Mouse (Mus musculus): Measurements from ENCODE around the gene Afg1l. TPM values are rescaled to one million over a fixed set of nuclear protein-coding genes. Genes with fewer than 3 reads are reported as not detected.

Gene Afg1l
- polyA plus RNA-seq, 1 experiment = 2.6 TPM

- Histone ChIP-seq H3K4me1 (ENCODE audit: control insufficient read depth, insufficient read depth, insufficient read length, low read length) (no peaks in the 10 kb centered on the region), H3K27me3 (ENCODE audit: control insufficient read depth, insufficient read depth, low read length) (no peaks in the 10 kb centered on the region), H3K36me3 (ENCODE audit: control insufficient read depth, insufficient read depth, low read length) (no peaks in the 10 kb centered on the region), H3K4me3 (ENCODE audit: low read depth, low read length) (no peak overlapping the region), H3K27ac (ENCODE audit: insufficient read depth, low read depth, low read length) (peak overlapping the region; percentile 92)
- 89% methylated on average over 8 of the region's 8 CpGs for WGBS
- TF ChIP-seq CTCF (IDR thresholded peaks at IDR 0.05; ENCODE audit: extremely low read depth, insufficient read length, insufficient replicate concordance, low read depth, low read length) (no peak), POLR2A (IDR thresholded peaks at IDR 0.05; ENCODE audit: low read depth, low read length) (no peak)
Observed at GRCm38 (mm10) chr10:42500611-42501010, 22.2 kb upstream of the Afg1l start.

- Histone ChIP-seq H3K36me3 (ENCODE audit: control insufficient read depth, insufficient read depth, low read length) (no peaks in the 10 kb centered on the region), H3K27ac (ENCODE audit: insufficient read depth, low read depth, low read length) (no peak overlapping the region), H3K4me3 (ENCODE audit: low read depth, low read length) (no peak overlapping the region), H3K27me3 (ENCODE audit: control insufficient read depth, insufficient read depth, low read length) (no peaks in the 10 kb centered on the region), H3K4me1 (ENCODE audit: control insufficient read depth, insufficient read depth, insufficient read length, low read length) (peaks cover 14% of the 10 kb centered on the region; the same call in 1 of the 2 replicates)
- WGBS = 24% methylated on average over 4 of the region's 4 CpGs
- no peak for TF ChIP-seq CTCF (IDR thresholded peaks at IDR 0.05; ENCODE audit: extremely low read depth, insufficient read length, insufficient replicate concordance, low read depth, low read length)
- no peak for TF ChIP-seq POLR2A (IDR thresholded peaks at IDR 0.05; ENCODE audit: low read depth, low read length)
Observed at GRCm38 (mm10) chr10:42493000-42493399, 14.6 kb upstream of the Afg1l start.

GRCm38 (mm10) chr10:42492027-42492771 lies 13.8 kb upstream of the Afg1l start:
- H3K4me3 ChIP-seq (ENCODE audit: low read depth, low read length) = no peak overlapping the region
- 29% methylated on average over 10 of the region's 10 CpGs for WGBS
- no peaks in the 10 kb centered on the region for H3K36me3 ChIP-seq (ENCODE audit: control insufficient read depth, insufficient read depth, low read length)
- H3K27ac ChIP-seq (ENCODE audit: insufficient read depth, low read depth, low read length) = peak overlapping the region; percentile 63; the same call in 1 of the 2 replicates
- H3K27me3 ChIP-seq (ENCODE audit: control insufficient read depth, insufficient read depth, low read length) = no peaks in the 10 kb centered on the region
- H3K4me1 ChIP-seq (ENCODE audit: control insufficient read depth, insufficient read depth, insufficient read length, low read length) = peaks cover 14% of the 10 kb centered on the region; the same call in 1 of the 2 replicates
- TF ChIP-seq CTCF (IDR thresholded peaks at IDR 0.05; ENCODE audit: extremely low read depth, insufficient read length, insufficient replicate concordance, low read depth, low read length) (no peak), POLR2A (IDR thresholded peaks at IDR 0.05; ENCODE audit: low read depth, low read length) (no peak)

- Histone ChIP-seq H3K4me1 (ENCODE audit: control insufficient read depth, insufficient read depth, insufficient read length, low read length) (peaks cover 14% of the 10 kb centered on the region; the same call in 1 of the 2 replicates), H3K36me3 (ENCODE audit: control insufficient read depth, insufficient read depth, low read length) (no peaks in the 10 kb centered on the region), H3K27ac (ENCODE audit: insufficient read depth, low read depth, low read length) (no peak overlapping the region), H3K27me3 (ENCODE audit: control insufficient read depth, insufficient read depth, low read length) (no peaks in the 10 kb centered on the region), H3K4me3 (ENCODE audit: low read depth, low read length) (no peak overlapping the region)
- TF ChIP-seq POLR2A (IDR thresholded peaks at IDR 0.05; ENCODE audit: low read depth, low read length) = no peak
- WGBS = 15% methylated on average over 1 of the region's 1 CpGs
Observed at GRCm38 (mm10) chr10:42491158-42491557, 12.8 kb upstream of the Afg1l start.

GRCm38 (mm10) chr10:42488606-42489296 lies 10.4 kb upstream of the Afg1l start:
- Histone ChIP-seq H3K4me1 (ENCODE audit: control insufficient read depth, insufficient read depth, insufficient read length, low read length) (peaks cover 14% of the 10 kb centered on the region; the same call in 1 of the 2 replicates), H3K27ac (ENCODE audit: insufficient read depth, low read depth, low read length) (no peak overlapping the region), H3K36me3 (ENCODE audit: control insufficient read depth, insufficient read depth, low read length) (no peaks in the 10 kb centered on the region), H3K4me3 (ENCODE audit: low read depth, low read length) (no peak overlapping the region), H3K27me3 (ENCODE audit: control insufficient read depth, insufficient read depth, low read length) (no peaks in the 10 kb centered on the region)
- 66% methylated on average over 8 of the region's 8 CpGs for WGBS
- TF ChIP-seq POLR2A (IDR thresholded peaks at IDR 0.05; ENCODE audit: low read depth, low read length) (no peak), CTCF (IDR thresholded peaks at IDR 0.05; ENCODE audit: extremely low read depth, insufficient read length, insufficient replicate concordance, low read depth, low read length) (no peak)

- H3K4me1 ChIP-seq (ENCODE audit: control insufficient read depth, insufficient read depth, insufficient read length, low read length) = peaks cover 5% of the 10 kb centered on the region; the same call in 1 of the 2 replicates
- TF ChIP-seq CTCF (IDR thresholded peaks at IDR 0.05; ENCODE audit: extremely low read depth, insufficient read length, insufficient replicate concordance, low read depth, low read length) (no peak), POLR2A (IDR thresholded peaks at IDR 0.05; ENCODE audit: low read depth, low read length) (no peak)
- H3K4me3 ChIP-seq (ENCODE audit: low read depth, low read length) = no peak overlapping the region
- no peak overlapping the region for H3K27ac ChIP-seq (ENCODE audit: insufficient read depth, low read depth, low read length)
- no peaks in the 10 kb centered on the region for H3K36me3 ChIP-seq (ENCODE audit: control insufficient read depth, insufficient read depth, low read length)
- no peaks in the 10 kb centered on the region for H3K27me3 ChIP-seq (ENCODE audit: control insufficient read depth, insufficient read depth, low read length)
- 70% methylated on average over 4 of the region's 4 CpGs for WGBS
Observed at GRCm38 (mm10) chr10:42480719-42481118, 2.4 kb upstream of the Afg1l start.
